Mouse (Mus musculus) CD4-positive, CD25-positive, alpha-beta regulatory T cell, adult 4 months (primary cell): Measurements from ENCODE around the gene F5. TPM values are rescaled to one million over a fixed set of nuclear protein-coding genes. Genes with fewer than 3 reads are reported as not detected.
"Not testable (repeated sequence)": the region's sequence is repeated elsewhere in the genome, so short reads cannot be mapped to it uniquely, and the experiment has no call there.

Experiments used
- ATAC-seq: one replicate; pipeline ENCODE4 v1.8.0; 2017
- polyA plus RNA-seq, 2 experiments: library from polyadenylated mRNA; unstranded; fragments of 100-300 nt; shearing (Covaris generic); gene quantifications; one replicate each; pipeline ENCODE4 v1.2.1; 2017

The F5 gene
- polyA plus RNA-seq, 2 experiments from 2014 or later, result 0.04 TPM; not detected in 1

DNA sequence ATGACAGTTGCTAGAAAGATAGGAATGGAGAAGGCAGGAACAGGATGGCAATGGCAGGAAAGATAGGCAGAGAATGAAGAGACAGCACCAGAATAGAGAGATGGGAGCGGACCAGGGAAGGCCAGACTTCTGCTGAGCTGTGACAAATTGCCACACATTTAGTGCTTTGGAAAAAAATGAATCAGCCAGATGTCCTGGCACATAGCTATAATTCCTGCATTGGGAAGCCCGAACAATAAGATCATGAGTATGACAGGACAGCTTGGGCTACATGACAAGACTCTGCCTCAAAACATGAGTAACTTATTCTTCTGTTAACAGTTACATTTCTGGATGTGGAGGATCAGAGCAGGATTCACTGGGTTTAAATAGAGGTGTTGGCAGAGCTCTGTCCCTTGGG, 8.1 kb downstream of the F5 start:
- ATAC-seq, result no peak

- ATAC-seq, result no peak
Observed at GRCm38 (mm10) chr1:164162745-164163144, 11.1 kb downstream of the F5 start.

- ATAC-seq, result no peak
Observed at GRCm38 (mm10) chr1:164168818-164169217, 17.2 kb downstream of the F5 start.

DNA sequence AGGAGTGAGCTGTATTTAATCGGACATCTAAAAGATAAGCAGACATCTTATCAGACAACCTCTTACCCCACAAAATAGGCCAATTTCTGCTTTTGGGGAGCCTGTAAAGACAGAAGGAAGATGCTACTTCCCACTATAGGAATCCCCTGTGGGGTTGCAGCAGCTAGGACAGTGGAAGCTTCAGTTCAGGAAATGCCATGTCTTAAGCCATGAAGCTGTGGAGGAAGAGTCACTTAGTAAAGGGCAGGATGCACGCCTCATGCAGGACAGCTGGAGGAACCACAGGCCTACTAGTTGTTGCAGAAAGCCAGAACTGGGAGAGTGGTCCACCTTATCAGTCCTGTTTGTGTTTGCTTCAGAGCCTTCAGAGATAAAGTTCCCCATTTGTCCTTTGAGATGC, 18.8 kb downstream of the F5 start:
- no peak for ATAC-seq

DNA sequence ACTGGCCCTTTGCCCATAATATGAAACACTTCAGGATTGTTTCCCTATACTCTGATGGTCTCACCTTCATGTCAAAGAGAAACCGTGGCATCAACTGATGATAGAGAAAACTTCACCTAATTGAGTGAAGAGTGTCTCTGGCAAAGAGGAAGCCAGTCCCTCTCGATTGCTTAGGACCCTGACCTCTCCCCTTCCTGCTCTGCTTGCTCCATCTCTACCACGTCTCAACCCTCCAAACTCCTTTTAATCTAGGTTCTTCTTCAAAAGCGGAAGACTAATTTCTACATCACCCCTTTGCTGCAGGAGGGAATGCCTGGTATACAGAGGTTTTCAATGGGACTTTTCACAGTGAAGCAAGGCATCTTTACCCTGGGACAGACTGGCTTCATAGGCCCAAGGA, 21.5 kb downstream of the F5 start:
- ATAC-seq, result no peak

- ATAC-seq, result no peak
Observed at GRCm38 (mm10) chr1:164176856-164177255, 25.2 kb downstream of the F5 start.

GRCm38 (mm10) chr1:164178429-164178828, 26.8 kb downstream of the F5 start:
- ATAC-seq, result no peak

DNA sequence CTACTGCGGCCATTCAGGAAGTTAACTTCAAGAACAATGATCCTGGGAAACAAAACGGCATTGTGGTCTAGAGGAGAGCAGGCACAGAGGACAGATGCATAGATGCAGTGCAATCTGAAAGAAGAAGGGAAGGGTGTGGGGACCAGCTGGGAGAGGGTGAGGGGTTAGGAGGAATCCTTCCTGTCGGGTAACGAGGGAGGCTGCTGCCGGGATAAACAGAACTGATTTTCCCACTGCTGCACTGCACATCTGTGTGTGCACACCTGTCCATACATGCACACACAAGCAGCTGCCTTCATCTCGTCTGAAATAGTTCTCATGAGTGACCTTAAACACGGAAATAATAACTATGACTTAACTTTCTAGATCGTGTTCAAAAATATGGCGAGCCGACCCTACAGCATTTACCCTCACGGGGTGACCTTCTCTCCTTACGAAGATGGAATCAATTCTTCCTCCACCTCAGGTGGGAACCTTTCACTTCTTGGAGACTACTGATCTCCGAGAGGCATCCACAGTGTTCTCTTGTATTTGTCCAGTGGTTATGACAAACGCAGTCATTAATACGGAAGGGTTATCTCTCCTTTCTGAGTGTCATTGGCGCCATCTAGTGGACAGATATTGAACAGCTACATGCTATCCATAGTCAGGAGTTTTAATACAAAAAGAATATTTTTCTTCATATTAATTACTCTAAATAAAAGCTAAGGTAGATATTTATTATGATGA, 32.7 kb downstream of the F5 start:
- peak; percentile 95 for ATAC-seq

DNA sequence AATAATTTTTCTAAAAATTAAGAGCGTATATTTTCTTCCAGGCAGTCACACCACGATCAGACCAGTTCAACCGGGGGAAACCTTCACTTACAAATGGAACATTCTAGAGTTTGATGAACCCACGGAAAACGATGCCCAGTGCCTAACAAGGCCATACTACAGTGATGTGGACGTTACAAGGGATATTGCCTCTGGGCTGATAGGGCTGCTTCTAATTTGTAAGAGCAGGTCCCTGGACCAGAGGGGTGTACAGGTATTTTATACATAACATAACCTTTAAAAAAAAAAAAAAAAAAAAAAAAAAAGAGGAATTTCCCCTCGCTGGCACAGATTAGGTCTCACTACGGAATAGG, 33.2 kb downstream of the F5 start:
- ATAC-seq, result no peak

DNA sequence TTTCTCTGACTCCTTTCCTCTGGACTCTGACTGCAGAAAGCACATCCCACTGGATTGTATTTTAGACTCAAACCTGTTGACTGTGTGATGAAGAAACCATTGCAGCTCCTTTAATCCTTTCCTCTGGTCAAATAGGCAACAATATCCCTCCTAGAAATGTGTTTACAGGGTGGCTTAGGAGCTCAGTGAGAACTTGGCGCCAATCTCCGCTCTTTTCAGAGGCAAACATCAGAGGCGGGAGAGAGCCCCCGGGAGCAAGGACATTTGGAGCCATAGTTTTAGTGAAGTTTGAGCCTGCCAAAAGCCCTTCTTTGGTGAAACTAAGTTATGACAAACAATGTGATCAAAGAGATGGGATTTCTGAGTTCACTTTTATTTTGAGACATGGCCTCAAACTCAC, 33.7 kb downstream of the F5 start:
- ATAC-seq, result no peak

DNA sequence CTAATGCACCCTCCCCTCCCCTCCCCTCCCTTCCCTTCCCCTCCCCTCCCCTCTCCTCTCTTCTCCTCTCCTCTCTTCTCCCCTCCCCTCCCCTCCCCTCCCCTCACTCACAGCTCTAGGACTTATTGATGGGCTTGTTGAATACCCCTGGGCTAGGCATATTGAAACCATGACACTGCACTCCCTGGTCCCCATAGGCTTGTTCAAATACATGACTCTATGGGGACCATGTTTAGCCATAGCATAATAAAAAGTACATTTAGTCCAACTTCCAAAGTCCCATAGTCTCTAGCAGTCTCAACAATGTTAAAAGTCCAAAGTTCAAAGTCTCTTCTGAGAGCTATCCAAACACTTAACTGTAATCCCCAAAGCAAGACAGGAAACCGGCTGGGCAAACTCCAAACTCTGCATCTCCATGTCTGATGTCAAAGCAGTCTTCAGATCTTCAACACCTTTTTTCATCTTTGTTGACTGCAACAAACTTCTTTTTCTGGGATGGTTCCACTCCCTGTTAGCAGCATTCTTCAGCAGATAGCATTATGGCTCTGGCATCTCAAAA, 35.4 kb downstream of the F5 start:
- no peak for ATAC-seq

- no peak for ATAC-seq
Observed at GRCm38 (mm10) chr1:164199551-164199950, 47.9 kb downstream of the F5 start.

GRCm38 (mm10) chr1:164208437-164208836, 56.8 kb downstream of the F5 start:
- no peak for ATAC-seq

- no peak for ATAC-seq
Observed at GRCm38 (mm10) chr1:164210899-164211298, 59.3 kb downstream of the F5 start.

DNA sequence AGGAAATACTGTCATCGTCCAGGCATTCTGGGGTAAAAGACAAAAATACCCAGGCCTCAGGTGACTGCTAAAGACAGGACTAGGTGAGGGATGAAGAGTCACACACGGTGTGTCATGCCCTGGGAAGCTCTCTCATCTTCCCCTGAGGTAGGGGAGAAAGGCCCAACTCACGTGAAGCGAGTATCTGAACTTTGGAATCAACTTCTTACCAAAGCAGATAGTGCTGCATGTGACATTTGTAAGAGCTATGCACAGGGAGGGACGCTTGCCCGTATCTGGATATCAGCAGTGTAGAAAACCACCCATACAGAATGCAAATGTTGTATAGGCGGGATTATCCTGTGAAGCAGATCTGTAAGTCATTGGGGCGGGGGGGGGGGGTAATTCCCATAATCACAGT, 61.0 kb downstream of the F5 start:
- no peak for ATAC-seq

DNA sequence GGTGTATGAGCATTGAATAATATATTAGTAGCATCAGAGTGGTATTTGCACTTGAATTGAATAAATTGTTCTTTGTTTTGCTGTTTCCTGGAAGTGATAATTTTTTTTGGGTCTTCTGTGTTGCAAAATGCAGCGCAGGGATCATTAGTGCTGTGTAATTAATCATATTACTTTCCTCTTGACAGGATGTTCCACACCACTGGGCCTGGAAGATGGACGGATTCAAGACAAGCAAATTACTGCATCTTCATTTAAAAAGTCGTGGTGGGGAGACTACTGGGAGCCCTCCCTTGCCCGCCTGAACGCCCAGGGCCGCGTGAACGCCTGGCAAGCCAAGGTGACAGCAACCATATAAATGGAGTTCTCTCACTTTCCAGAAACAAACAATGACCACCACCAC, 62.6 kb downstream of the F5 start:
- ATAC-seq, result no peak

DNA sequence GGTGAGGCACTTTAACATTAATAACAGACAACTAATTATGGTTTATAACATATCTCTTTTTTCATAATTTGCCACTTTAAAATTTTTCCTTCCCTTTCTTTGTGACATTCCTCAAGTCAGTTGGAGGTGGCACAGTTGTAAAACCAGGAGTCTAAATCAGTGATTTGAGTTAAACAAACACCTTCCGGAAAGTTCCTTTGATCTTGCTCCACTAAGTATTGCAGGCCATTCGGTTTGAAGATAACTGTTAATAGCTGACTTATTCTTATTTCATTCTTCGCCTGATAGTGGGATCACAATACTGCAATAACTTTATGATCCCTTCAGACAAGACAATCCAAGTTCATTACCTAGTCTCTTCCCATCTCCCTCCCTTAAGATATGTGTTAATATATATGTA, 63.5 kb downstream of the F5 start:
- no peak for ATAC-seq

DNA sequence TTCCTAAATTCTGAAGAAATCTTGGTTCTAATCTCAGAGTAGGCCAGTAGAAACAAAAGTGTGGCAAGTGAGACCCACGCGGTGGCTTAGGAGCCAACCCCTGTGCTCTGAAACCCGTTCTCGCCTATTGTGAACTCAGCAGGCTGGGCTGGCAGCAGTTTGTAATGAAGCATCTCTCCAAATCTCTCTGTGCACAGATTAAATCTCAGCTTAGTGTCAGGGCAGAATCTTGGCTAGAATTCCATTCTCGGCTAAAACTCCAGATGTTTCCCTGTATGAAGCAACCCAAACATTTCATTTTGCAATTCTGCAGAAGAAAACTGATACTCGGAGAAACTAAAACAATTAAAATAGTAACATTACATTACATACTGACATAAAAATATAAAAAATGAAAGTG, 63.9 kb downstream of the F5 start:
- ATAC-seq, result no peak

DNA sequence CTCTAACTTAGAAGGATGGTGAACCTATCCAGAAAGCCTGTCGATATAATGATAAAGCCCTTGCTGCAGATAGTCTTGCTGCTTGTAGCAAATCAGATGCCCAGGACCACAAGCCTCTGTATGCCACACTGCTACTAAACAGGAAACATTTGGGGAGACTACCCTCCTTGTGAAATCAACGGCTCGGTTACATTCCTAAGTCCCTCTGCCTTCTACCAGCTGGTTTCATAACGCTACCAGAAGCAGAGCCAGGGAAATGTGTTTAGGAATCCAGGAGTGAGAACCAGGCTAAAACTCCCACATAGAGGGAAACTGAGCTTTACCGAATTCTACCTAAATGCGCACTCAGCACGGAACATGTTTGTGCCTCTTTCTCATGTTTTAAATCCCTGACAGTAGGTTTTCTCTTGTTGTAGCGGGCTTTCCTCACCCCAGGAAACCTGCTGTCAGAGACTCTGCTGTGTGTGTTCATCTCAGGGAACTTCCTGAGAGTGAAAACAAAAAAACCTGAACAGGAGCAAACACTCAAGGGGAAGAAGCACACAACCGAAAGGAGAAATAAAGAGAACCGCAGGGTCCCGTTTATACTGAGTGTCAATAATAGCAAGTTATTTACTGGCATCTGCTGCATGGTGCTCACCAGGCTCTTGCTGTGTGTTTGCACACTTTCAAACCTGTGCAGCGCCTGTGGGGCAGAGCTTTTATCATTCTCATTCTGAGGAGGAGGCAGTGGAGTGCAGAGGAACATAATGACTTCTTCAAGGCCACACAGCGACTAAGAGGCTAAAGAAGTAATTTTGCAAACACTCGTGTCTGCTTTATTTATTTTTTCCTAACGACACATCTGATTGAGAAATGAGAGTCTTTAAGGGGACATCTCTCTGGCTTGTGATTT, 66.4 kb downstream of the F5 start:
- ATAC-seq, result no peak

- no peak for ATAC-seq
Observed at GRCm38 (mm10) chr1:164220261-164220660, 68.6 kb downstream of the F5 start.

- ATAC-seq, result no peak
Observed at GRCm38 (mm10) chr1:164223089-164223488, 71.5 kb downstream of the F5 start.

DNA sequence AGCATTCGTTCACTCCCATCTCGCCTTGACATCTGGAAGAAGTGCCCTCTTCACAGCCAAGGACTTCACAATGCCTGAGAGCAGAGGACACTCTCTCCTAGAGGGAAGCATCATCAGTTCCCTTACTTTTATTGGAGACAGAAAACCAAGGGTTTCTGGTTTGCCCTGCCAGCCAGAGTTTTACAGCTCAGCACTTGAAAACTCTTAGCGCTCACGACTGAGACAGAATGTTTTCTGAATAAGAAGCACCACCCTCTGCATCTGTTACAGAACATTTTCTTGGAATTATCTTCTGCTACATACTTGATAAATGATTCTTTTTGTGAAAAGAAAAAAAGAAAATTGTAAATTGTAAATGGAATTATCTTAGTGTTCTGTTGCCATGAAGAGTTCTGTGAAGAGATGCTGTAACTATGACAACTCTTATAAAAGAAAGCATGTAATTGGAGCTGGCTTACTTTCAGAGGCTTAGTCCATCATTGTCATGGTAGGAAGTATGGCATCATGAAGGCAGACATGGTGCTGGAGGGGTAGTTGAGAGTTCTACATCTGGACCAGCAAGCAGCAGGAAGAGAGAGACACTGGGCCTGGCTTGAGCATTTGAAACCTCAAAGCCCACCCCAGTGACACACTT, 80.4 kb downstream of the F5 start:
- not testable (repeated sequence) for ATAC-seq

- no peak for ATAC-seq
Observed at GRCm38 (mm10) chr1:164233447-164233846, 81.8 kb downstream of the F5 start.
